Mouse (Mus musculus): ENCODE data around the gene Nrxn3. TPM values are rescaled to one million over a fixed set of nuclear protein-coding genes. Genes with fewer than 3 reads are reported as not detected.

Nrxn3 gene
- total RNA-seq, 2 experiments from 2014 or later = 1.3 to 1.5 TPM

DNA sequence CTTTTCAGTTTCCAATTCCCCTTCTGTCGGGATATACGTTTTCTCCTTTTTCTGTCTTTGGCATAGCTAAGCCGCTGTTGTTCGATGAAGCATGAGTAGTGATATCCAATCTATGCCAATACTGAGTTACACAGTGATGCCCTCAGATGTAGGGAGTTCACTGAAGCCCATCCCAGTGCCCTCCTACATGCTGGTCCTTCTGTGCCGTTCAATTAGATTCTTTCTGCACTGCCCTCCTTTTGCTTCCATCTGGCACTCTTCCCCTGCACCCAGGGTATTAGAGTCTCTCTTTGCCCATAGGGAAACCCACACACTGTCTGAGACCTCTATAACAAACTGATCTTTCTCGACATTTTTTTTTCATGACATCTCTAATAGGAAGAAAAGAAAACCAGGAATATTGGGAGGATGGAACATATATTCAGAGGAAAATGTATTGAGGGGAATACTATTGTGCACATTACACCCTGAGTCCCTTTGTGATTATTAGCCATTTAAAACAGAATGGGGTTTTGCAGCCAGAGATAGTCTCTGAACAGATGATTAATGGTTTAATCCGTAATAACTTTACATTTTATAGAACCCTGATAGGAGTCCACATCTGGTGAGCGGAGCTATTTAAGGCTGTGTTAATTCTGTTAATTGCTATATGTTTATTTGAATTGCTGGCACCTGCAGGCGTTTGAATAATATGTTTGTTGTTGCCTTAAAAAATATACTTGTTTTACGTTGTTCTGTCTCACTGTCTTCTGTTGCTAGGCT is 476.3 kb downstream of the Nrxn3 start:
- DNase-seq = no peak

DNA sequence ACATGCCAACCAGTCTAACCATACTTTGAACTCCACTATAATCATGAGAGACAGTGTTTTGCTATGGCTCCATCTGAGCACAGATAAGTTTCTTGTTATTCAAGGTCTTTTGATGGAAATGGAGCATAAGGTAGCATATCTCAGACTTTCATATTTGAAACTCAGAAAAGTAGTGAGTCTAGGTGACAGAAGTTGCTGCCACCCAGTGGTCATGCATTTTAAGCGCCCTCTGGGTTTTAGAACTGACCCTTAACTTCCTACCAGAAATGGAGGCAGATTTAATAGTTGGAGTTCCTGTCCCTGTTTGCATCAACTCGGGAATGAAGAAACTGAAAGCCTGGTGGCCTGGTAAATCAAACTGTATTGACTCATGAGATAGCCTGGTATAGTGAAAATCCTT is 488.9 kb downstream of the Nrxn3 start:
- DNase-seq = no peak

DNA sequence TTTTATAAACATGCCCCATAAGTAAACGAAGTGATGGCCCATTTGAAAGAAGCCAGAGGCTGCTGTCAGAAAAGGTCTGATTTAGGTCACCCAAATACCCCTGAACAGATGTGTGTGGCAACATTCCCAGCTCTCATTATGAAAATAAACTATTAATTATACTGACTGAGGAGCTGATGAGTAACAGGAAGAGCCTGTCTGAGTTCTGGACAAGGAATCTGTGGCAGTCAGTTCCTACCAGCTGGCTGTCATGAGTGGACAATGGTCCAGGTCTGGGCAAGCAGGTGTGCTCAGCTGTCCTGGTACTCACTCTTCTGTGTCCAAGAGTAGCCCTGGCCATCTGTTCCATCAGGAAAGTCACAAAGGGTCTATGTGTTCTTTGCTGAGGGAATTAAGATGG is 517.1 kb downstream of the Nrxn3 start:
- no peak for DNase-seq

DNA sequence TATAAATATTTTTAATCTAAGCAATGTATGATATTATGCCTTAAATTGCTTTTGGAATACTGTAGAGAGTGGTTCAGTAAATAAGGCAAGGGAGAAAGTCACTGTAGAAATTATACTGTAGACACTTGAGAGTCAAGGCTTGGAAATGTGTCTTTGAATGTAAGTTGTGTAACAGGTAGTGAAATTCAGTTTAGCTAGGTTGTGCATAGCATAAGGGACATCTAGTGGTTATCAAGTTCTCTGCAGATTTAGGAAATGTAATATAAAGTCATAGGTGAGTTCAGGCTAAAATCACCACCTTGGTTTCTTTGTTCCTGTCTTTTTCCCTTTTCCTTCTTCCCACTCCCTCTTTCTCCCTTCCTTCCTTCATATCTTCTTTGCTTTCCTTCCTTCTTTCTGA is 518.9 kb downstream of the Nrxn3 start:
- no peak for DNase-seq

DNA sequence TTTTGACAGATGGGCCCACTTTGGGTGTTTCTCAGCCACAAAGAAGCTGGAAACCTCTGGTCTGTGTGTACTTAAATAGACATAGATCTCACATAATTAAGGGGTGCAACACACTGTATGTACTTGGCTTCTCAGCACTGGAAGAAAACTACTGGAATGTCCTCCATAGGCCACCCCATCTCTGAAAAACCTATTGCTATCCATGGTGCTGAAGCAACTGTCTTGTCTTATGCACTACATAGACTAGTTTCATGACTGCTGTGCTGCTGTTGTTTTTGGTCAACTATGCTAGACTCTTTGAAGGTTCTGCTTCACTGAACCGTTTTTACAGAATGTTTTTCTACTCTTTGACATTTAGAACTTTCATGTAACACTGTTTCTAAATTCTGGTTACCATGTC is 519.8 kb downstream of the Nrxn3 start:
- no peak for DNase-seq

DNA sequence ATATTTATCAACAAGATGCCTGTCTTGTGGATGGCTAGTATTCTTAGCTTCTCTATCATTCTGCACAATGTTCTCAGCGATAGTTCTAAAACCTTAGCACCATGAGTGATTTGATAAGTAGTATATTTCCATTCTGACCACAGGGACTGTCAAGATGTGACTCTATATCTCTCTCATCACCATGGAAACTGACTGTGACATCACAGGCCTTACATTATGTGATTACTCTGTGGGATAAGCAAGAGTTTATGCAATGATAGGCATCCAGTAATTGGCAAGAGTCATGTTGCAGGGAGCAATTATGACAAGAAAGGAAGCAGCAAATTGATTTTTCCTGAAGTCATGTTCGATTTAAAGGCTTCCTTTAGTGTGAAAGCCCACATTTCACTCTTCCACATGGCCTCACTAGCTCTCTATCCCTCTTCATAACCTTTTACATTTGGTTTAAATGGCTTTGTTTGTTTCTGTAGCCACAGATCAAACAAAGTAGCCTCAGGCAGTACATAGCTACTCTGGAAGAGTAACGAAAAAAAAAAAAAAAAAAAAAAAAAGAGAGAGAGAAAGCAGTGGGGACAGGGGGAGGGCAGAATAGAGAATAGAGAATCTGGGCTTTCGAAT is 532.7 kb downstream of the Nrxn3 start:
- DNase-seq = no peak

DNA sequence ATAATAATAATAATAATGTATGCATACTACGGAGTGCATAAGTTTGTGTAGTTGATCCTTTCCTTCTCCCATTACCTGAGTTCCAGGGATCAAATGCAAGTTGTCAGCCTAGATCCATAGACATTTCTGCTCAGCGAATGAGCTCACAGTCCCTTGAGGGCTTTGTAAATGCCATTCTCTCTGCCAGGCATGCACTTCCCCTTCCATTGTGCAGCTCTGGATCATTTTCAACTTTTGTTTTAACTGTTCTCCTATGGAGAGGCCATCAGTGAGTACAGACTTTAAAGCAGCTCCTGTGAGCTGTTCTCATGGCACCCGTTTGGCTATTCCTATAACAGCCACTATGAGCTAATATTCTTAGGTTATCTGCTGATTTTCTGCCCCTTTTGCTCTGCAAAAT is 536.2 kb downstream of the Nrxn3 start:
- DNase-seq = no peak

DNA sequence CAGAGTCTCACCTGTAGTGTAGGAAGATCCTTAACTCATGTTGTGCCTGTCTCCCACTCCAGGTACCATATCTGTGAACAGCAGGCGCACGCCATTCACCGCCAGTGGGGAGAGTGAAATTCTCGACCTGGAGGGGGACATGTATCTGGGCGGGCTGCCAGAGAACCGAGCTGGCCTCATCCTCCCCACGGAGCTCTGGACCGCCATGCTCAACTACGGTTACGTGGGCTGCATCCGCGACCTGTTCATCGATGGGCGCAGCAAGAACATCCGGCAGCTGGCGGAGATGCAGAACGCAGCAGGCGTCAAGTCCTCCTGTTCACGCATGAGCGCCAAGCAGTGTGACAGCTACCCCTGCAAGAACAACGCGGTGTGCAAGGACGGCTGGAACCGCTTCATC is 537.4 kb downstream of the Nrxn3 start:
- DNase-seq = peak; percentile 4

DNA sequence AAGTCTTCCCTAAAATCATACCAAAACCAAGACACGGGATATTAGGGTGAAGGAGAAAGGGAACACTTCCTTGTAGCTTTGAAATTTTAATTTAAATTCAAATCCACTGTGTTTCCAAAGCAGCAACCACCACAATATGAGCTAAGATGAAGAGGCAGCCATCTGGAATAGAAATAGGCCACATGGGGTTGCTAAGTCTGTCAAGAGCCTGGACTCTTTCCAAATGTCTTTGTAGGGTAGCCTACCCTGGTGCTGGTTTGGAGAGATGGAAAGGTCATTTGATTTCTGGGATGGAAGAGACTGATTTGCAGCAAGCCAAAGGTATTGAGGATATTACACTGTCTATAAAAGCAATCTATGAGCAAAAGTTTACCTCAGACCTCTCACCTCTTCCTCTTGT is 539.6 kb downstream of the Nrxn3 start:
- DNase-seq = no peak

DNA sequence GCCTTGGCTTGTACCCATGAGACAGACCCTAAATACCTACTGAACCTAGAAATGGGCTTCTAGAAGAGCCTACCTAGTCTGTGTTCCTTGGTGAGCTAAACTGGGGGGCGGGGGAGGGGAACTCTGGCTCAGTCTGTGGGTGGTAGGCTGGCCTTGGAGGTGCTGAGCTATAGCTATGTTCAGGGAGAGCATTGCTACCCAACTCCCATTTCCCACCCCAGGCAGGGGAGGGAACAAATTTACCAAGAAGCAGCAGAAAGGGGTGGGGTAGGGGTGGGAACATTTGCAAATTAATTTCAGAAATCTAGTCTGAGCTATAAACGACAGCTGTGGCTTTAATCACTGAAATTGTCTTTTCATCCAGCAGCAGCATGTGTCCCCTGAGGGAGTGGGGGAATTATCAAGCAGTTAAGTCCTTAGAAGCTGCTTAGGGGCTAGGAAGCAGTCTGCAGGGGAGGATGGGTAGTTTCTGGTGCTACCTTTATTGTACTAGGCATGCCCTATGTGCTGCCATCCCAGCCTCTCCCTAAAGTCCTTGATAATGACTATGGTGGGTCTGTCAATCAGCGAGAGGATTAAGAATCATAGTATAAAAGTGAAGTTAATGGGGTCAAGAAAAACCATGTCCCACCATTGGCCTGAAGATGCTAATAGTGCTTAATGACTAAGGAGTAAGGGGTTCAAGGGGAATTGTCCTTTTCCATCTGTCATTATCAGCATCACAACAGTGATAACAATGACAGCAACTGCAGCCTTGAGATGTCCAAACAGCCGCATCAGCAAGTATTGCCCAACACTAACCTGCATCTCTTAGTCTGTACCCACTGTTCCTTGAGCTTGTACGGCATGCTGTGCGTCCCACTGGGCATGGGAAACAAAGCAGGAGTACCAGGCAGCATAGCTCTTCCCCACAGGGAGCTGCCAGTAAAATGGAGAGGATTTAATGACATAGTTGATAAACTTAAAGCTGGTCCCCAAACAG is 560.0 kb downstream of the Nrxn3 start:
- DNase-seq = no peak

DNA sequence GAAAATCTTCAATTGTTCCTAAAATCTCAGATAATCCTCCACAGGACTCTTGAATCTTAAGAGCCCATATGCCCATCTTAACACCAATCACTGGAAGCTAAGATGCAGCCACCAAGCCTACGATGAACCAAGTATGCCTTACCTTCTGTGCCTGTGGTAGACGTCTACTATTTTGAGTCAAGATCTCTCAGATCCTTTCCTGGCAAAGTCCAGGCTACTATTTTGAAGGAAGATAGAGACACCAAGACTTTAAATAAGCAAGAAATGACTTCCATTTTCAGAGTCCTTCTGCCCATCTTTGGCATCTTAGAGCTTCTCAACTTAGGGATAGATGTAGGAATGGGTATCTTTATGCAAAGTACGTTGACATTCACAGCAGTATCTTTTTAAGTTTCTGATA is 561.7 kb downstream of the Nrxn3 start:
- DNase-seq = no peak

DNA sequence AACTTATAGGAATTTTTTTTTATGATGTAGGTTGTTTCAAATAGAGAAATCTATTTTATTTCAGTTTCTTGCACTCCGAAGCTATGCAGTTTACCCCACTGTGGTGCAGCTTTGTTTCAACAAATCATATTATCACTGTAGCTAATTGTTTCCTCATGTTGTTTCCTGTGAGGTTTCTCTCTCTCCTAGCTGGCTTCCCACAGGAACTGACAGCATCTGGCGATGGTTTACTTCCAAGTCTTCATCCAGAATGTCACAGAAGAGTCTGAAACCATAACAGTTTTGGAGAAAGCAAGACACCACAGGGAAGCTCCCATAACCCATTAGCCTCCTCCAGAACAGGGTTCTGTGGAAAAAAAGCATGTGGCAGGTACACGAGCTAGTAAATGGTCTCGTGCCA is 564.4 kb downstream of the Nrxn3 start:
- no peak for DNase-seq

DNA sequence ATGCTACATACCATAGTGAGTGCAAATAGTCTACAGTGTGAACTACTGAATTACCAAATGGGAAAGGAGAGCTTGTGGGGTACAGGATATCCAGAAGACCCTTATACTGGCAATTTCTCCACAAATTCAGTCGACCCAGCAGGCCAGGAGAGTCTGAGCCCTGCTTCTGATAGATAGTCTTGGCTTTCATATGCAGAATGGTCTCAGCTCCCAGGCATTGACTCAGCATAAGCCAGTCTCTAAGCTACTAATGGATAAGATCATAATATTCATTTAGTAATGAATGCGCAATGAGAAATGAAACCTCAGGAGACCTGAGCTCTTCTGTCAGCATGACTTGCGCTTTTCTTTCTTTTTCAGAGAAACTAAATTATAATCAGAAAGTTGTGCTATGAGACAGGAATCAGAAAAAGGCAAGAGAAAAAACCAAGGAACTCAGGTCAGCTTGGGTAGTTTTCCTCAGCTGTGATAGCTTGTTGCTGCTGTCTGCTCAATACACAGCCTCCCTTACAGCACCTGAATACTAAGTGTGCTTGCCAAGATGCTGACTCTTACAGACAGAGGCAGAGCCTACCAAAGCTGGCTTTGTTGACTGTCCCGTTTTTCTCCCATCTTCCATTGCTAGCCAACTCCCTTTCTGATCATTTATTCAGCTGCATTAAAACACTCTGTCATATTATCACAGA is 567.1 kb downstream of the Nrxn3 start:
- DNase-seq = no peak

DNA sequence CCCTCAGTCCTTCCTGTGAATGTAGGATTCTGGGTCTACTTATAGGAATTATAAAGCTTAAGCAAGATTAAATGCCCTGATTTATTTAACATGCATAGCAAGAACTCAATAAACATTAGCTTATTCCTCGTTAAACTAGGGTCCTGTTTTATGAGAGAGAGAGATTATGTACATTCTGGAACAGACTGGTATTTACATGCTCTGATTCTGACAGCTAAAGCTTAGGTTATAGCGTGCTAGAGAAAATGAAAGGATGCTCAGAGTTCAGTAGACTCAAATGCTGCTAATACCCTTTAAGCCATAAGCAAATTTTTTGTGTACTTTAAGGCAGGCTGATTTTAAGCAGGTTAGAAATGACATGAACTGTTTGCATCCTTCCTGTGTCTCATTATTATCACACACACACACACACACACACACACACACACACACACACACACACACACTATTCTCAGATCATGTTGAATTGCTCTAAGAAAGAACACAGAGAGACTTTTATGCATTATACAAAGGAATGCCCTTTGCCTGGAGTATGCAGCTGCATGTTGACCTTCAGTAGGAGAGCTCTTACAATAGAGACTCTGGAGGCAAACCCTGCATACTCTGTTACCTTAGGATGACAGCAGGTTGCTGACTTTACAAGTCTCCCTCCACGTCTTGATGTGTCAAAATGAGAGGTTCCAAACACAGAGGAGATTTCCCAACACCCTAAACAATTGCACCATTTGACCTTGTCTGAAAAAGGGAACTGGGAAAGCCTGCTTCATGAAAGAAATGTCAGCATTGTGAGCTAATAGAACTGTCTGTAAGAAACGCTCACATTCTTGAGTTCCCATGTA is 568.3 kb downstream of the Nrxn3 start:
- DNase-seq = no peak

DNA sequence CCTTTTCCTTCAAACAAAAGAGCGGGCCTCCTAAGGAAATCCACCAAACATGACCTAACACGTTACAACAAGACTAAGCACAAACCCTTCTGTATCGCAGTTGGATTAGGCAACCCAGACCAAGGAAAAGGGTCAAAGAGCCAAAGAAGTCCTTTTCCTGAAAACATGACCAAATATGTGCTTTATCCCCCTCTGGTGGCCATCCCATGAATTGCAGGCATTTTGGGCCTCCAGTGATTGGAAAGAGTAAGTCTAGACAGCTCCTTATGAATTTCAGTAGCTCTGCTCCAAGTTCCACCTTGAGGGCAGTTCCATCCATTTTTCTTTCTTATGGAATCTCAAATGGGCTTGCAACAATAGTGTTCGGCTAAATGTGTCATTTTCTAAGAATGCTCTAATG is 579.3 kb downstream of the Nrxn3 start:
- peak; percentile 78 for DNase-seq

DNA sequence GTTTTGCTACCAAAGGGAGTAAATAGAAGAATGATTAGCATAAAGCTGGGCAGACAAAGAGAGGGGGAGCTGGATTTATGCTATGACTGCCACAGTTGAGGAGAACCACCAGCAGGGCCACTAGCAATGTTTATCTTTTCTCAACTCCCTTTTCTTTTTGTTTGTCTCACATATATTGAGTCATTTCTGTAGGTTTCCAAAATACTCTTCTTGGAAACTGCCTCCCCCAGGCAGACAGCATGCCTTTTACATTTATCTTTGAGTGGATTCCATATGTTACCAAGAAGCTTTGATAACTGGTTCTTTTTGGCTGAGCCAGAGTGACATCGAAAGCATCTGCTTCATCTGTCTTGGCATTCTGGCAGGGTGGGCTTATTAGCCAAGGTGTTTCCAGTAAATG is 587.5 kb downstream of the Nrxn3 start:
- no peak for DNase-seq

DNA sequence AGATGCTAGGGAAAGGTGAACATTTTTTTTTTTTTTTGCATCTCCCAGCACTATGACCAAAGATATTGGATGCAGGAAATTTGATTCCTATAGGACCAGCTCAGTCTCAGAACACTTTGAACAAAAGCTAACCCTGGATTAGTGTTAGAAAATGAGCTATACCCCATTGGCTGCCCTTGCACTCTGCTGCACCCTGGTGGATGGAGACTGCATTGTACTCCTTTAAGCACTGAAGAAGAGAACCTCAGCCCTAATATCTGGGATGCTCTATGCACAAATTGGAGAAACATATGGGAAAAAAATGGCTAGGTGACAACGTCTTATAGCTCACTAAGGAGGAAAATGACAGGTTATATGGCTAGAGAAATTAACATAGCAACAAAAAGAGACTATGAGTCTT is 589.9 kb downstream of the Nrxn3 start:
- peak; percentile 25 for DNase-seq

DNA sequence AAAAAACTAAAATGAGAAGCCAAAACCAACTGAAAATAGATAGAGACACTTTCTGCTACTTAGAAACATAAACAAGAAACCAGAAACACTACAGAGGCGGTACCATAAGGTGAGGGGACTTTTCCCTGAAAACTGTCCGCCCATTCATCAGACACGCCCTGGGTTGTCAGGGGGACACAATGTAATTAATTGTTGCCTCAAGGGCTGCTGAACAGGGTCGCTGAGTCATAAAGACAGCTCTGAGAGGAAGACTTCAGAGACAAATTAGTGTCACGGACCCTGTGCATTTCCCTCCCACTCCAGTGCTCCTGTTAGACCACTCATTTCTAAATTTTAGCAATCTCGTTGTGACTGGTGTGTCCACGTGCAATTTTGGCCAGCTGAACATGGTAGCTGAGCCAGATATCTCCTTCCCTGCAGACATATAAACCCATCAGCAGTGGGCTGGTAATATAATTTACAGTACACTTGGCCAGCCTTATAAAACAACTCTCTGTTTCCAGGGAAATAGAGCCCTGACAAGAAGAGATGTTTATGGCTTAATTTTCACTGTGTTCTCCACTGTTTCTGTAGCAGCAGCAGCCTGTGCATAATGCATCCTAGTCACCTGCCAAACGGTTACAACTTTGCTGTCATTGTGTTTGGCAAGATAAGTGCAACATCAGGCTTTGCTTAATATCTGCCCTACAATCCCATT is 603.3 kb downstream of the Nrxn3 start:
- no peak for DNase-seq

DNA sequence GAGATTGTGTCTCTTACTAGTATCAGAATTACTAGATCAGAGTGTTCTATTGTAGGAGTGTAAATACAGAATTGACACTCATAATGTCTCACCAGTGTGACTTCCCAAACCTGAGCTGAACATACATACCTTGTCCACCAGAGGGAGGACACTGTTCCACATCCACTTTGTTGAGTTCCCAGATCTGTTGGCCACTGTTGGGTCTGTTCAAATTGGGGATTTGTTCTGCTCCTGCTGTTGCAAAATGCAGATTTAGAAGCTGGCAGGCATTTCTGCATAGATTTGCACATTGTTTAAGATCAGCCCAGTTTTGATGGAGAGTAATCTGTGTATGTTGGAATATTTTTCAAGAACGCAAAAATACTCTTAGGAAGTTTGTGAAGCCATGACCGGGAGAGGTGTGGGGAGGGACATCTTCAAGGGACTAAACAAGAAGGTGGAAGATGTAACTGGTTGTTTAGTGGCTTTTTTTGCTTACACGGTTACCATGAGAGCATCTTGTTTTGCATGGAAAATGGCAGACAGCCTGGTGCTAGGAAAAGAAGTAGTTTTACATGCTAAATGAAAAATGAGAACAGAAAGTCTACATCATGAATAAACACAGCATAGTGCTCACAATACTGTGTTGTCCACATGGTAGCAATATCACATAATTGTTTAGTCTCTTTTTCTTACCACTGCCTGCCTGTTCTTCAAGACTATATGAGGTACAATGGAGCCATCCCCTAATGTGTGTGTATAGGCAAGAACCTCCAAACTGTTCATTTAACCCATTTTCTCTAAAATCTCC is 609.0 kb downstream of the Nrxn3 start:
- DNase-seq = no peak

DNA sequence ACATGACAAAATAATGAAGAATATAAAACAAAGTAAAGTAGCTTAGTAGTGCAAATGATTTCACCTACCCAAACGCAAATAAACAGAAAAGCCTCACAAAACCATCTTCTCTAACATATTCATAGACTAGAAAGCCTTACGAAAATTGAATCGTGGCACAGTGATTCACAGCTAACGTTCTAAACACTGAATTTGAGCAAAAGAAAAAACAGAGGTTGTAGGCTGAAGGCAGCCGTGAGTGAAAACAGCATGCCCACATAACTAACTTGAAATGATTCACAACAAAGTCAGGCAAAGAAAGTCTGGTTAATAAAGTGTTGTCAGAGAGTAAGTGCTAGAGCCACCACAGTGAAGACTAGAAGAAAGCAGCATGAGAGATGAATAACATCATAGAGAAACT is 610.8 kb downstream of the Nrxn3 start:
- DNase-seq = no peak
